Mouse (Mus musculus): Measurements from ENCODE around the gene Osgin1.

The Osgin1 gene

GRCm38 (mm10) chr8:119433582-119434174 is at the start of gene Osgin1:
Gene Osgin1, plus strand, starts transcription at chr8:119434124.
- no peak for DNase-seq

DNA sequence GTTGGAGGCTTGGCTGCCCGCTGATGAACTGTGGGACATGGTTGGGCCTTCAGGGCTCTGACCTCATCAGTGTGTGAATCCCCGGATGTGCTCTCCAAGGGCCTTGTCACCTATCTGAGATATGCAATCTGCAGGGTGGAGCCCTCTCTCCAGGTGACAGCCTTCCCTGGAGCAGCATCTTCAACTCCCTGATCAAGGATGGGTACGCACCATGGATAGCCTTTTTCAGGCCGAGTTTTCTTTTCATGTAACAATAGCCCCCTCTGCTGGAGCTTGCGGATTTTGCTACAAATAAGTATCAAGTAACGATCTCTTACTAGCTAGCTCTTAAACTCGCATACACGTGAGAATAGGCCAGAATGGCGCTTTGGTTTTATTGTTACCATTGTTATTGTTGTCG is 49.4 kb upstream of the Osgin1 start:
- peak; percentile 73 for DNase-seq

DNA sequence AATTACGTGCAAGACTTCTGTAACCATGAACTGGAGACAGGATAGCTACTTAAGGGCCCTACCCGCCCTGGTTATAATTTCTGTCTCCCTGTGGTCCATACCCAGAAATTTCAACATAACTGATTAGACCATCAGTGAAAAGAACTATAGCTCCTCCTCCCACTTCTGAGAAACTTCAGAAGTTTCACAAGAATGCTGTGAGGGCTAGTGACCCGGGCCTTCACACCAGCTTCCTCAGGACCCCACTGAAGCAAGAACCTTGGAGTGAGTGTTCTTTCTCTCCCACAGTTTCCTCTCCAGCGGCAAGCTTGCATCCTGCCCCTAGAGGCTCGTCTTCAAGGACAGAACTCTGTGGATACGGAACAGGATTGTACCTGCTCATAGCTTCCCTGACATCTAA is 48.1 kb upstream of the Osgin1 start:
- no peak for DNase-seq

DNA sequence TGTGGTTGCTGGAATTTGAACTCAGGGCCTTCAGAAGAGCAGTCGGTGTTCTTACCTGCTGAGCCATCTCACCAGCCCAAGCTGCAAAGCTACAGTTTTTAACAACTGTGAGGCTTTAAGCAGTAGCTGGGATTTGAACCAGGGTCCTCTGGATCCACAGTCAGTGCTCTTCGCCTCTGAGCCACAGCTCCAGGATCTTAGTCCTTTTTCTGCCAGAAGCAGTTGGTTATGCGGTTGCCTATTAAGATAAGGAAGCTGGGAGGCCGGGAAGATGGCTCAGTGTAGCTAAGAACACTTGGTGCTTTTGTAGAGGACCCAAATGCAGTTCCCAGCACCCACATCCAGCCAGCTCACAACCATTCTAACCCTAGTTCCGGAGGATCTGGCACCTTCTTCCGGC is 46.9 kb upstream of the Osgin1 start:
- no peak for DNase-seq

DNA sequence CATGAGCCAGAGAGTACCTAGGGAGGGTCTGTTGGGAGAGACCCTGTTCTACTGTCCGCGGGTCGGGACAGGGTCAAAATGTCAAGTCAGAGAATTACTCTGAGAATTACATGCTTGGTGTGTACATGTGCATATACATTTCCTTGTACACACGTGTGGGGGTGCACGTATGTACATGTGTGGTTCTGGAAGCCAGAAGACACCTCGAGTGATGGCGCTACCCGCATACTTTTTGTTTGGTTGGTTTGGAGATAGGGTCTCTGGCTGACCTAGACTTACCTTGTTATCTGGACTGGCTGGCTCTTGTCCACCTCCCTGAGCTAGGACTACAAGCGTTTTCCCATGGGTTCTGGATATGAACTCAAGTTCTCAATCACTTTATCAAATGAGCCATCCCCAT is 39.8 kb upstream of the Osgin1 start:
- DNase-seq: no peak

DNA sequence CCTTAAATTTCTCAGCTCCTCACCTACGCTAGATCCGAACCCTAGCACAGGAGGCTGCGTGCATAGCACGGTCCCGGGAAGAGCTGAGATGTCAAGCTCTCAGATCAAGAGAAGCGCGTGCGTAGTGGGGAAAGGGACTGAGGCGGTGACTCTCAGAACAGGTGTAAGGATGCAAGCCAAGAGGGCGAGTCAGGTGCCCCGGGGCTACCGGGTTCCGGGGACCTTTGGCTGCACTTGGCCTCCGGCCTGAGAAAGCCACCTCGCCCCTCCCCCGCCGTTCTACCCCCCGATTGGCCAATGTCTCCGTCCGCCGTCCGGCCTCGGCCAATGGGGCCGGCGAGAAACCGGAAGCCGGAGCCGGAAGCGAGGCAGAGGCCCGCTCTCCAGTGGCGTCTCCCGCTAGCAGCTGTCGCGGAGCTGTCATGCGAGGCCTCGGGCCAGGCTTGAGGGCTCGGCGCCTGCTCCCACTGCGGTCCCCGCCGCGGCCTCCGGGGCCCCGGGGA is 39.3 kb upstream of the Osgin1 start, which contains the start of gene Mlycd:
Gene Mlycd (plus strand): TSS at position 355 of the 503 bp plus-strand sequence.
- DNase-seq: peak; percentile 90

- peak; percentile 57 for DNase-seq
These were observed 38.6 kb upstream of the Osgin1 start for GRCm38 (mm10) chr8:119395072-119395950.

GRCm38 (mm10) chr8:119398558-119398957 is 35.4 kb upstream of the Osgin1 start:
- DNase-seq: no peak

DNA sequence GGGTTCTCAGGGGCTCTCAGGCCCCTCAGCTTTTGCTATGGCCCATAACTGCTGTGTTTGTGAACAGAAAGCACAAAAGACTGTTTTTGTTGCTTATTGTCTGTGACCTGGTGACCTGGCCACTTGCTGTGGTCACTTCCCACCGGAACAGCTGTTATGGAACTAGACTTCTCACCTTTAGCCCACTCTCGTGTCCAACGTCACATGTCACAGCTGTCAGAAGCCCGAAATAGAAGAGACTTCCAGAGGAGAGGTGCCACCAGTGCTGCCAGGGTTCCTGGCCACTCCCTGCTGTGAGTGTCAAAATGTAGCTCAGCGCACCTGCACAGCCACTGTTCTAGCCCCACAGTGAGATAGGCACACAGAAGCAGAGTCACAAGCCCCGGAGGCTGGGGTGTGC is 34.7 kb upstream of the Osgin1 start:
- DNase-seq: no peak

DNA sequence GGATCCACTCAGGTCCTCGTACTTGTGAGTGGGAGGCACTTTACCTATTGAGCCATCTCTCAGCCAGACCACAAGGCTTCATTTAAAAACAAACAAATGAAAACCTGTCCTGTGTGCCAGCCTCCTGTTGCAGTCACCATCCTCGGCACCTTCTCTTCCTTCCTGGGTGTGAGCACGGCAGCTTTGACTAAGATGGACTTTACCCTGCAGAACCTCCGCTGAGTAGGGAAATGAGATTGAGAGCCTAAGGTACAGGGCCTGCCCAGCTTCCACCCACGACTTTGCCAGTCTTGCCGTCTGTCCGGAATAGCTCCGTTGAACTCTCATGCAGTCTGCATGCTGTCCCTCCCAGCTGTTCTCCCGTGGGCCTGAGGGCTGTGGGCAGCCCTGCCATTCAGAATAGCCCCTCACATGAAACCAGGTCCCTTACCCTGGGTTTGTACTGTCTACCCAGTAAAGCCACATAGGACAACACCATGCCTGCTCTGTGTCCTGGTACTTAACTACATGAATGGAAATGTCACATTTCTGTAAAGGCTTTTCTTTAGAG is 33.7 kb upstream of the Osgin1 start:
- DNase-seq: no peak

DNA sequence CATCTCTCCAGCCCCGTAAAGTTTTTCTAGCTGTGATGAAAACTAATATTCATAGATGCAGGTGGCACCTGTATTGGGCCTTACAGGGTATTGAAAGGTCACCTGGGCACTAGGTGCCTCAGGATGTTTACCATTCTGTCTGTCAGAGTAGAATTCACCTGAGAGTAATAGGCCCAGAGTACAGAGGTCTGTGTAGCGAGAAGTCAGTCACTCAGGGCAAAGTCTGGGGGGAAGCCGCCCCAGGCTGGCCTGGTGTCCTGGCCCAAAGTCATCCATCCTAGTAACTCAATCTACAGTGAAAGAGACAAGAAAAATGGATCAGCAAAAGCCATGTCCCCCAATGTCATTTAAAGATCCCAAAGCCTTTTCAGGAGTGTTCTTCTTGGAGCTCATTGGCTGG is 33.0 kb upstream of the Osgin1 start:
- no peak for DNase-seq

DNA sequence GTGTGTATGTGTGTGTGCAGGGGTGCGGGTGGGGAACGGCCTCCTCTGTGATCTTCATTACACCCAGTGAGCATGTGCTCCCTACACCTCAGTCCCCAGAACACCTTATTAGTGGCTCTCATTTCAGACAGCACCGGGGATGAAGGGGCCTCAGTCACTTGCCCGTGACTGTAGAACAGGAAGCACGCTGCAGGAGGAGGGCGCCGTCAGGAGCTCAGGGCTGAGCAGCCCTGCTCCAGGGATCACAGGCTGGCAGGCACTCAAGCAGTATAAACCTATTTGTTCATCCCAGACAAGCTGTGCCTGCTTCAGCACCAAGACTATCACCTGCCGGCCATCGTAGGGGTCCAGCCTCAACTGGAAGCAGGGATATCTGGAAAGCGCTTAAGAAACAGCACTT is 30.0 kb upstream of the Osgin1 start:
- DNase-seq: no peak

DNA sequence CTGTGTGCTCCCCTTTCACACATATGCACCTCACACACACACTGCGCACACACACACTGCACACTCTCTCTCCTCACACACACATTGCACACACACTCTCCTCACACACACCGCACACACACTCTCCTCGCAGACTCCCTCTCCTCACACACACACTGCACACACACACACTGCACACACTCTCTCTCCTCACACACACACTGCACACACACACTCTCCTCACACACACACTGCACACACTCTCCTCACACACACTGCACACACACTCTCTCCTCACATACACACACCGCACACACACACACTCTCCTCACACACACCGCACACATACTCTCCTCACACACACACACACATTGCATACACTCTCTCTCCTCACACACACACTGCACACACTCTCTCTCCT is 29.3 kb upstream of the Osgin1 start:
- no peak for DNase-seq

DNA sequence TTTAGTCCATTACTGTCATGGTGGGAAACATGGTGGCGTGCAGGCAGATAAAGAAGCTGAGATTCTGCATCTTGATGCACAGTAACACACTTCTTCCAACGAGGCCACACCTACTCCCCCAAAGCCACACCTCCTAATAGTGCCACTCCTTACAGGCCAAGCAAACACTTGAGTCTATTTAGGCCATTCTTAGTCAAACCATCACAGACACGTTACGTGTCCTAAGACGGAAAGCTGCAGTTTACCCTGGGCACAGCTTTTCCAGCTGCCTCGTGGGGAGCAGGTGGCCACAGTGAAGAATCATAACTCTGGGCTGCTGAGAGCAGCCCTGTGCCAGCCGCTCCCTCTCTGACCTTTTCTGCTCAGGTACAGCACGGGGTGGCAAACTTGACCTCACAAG is 25.6 kb upstream of the Osgin1 start:
- DNase-seq: no peak

DNA sequence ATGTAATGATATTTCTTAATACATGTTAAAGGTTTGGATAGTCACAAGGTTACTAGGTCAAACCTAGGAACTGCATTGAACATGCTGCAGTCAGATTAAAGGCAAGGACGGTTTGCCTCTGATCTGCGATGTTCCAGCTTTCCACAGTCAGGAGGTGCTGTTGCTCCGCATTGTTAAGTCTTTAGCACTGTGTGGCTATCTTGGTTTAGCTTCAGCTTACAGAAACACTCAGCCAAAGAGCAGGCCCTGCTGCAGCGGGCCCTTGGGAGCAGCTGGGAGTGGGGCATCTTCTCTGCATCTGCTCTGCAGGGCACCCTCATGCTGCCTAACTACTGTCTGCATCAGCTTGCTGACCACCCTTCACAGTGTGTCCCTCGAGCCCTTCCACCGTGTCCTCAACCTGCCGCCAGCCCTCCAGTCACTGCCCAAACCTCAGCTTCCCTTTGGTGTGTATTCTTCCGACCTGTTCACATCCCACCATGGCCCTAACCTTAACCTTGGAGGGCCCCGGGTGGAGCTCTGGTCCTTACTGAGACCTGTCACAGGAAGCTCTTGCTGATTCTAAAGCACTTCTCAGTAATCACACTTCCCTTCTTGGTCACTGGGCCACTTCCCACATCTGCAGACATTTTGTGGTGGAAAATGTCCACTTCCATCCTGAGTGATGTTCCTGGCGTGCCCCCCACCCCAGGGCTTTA is 21.7 kb upstream of the Osgin1 start:
- DNase-seq: no peak

- DNase-seq: peak; percentile 90
These were observed 21.0 kb upstream of the Osgin1 start for GRCm38 (mm10) chr8:119412735-119413498.

DNA sequence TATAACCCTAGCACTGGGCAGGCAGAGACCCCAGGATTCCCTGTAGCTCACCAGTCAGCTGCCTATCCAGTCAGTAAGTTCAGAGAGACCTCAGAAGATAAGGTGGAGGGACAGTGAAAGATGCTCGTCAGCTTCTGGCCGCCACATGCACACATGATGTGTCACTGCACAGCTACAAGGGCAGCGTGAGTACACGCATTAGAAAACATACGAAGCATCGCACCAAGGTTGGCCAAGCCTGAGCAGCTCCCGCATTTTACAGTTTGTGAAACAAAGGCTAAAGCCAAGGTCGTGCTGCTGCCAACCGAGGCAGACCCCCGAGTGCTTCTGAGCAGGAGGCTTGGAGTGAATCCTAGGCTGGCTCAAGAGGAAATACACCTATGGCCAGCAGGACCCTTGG is 20.3 kb upstream of the Osgin1 start:
- DNase-seq: no peak

- DNase-seq: no peak
These were observed 13.6 kb upstream of the Osgin1 start for GRCm38 (mm10) chr8:119420318-119420717.

DNA sequence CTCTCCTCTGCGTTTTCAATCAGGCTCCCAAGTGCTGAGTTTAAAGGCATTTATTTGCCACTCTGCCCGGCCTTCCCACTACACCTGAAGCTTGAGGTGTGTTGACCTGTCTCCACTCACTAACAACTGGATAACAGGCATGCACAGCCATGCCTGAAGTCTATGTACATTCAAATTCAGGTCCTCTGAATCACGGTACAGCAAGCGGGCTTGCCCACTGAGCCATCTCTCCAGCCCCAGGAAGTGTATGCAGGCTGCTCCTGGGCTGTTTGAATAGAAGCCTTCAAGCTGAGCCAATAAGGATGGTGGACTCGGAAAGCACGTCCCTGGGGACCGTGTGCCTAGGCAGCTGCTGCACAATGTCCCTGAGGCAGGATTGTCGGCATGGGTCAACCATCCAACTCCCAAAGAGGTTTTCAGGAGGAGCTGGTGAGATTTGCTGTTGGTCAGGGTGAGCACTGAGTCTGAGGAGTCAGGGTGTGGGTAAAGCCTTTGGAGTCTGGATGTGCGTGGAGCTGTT is 12.3 kb upstream of the Osgin1 start:
- DNase-seq: no peak

GRCm38 (mm10) chr8:119422123-119422711 is 11.7 kb upstream of the Osgin1 start:
- DNase-seq: peak; percentile 53

DNA sequence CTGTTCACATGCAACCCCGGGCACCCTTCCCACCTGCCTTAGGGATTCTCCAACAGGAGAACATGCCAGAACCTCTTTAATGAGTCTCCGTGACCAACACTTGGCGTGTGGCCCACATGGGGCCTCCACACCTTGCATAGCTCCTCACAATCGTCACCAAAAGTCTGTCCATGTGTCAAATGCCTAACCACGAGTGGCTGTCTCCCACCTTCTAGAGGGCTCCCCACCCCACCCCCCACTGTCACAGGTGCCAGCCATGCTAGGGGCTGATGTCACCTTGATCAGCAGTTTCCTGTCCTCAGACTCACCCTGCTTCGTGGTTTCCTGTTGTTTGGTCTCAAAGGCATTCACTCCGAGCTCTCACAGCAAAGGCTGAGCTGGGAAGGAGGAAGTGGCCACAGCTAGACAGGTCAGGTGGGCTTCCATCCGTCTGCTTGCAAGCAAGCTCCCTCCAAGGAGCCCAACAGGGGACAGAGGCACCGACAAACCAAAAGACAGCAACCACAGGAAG is 10.2 kb upstream of the Osgin1 start:
- DNase-seq: peak; percentile 88
